Mouse (Mus musculus): ENCODE measurements around the gene Rbm4b. TPM values are rescaled to one million over a fixed set of nuclear protein-coding genes. Genes with fewer than 3 reads are reported as not detected.
A peak's percentile ranks its signal among the peaks of the same experiment; 100 is the strongest.
"Not testable (repeated sequence)": the region's sequence is repeated elsewhere in the genome, so short reads cannot be mapped to it uniquely, and the experiment has no call there.

Rbm4b gene
- polyA plus RNA-seq, 1 experiment: 7.6 TPM

- WGBS: 5% methylated on average over 9 of the region's 9 CpGs
Observed at GRCm38 (mm10) chr19:4756921-4757320, 624 bp downstream of the Rbm4b start.

GRCm38 (mm10) chr19:4760544-4760943, 4.2 kb downstream of the Rbm4b start:
- WGBS: 82% methylated on average over 8 of the region's 8 CpGs
- not testable (repeated sequence) for H3K4me1 ChIP-seq (ENCODE audit: control insufficient read depth, insufficient read depth, low read length); H3K4me3 ChIP-seq (replicated peaks; ENCODE audit: extremely low read depth, low read depth, low read length); DNase-seq

More at GRCm38 (mm10) chr19:4756921-4757320, 624 bp downstream of the Rbm4b start:
- DNase-seq: no peak
- Histone ChIP-seq H3K4me1 (ENCODE audit: control insufficient read depth, insufficient read depth, low read length) (no peaks in the 10 kb centered on the region; the same call in 1 of the 2 replicates), H3K4me3 (replicated peaks; ENCODE audit: extremely low read depth, low read depth, low read length) (peak overlapping the region; percentile 87)
- TF ChIP-seq CTCF (IDR thresholded peaks at IDR 0.05; ENCODE audit: insufficient read depth, low read length): no peak
- no peak for TF ChIP-seq POLR2A (IDR thresholded peaks at IDR 0.05; ENCODE audit: borderline replicate concordance, extremely low read depth, low read depth, low read length)

GRCm38 (mm10) chr19:4762876-4763275, 6.6 kb downstream of the Rbm4b start:
- WGBS: 51% methylated on average over 1 of the region's 1 CpGs

GRCm38 (mm10) chr19:4767507-4768148, 11.3 kb downstream of the Rbm4b start:
- TF ChIP-seq CTCF (IDR thresholded peaks at IDR 0.05; ENCODE audit: insufficient read depth, low read length): no peak
- DNase-seq: peak; percentile 1

More at GRCm38 (mm10) chr19:4762876-4763275, 6.6 kb downstream of the Rbm4b start:
- TF ChIP-seq POLR2A (IDR thresholded peaks at IDR 0.05; ENCODE audit: borderline replicate concordance, extremely low read depth, low read depth, low read length) (no peak), CTCF (IDR thresholded peaks at IDR 0.05; ENCODE audit: insufficient read depth, low read length) (peak; percentile 15; the same call in 1 of the 2 replicates)
- Histone ChIP-seq H3K4me1 (ENCODE audit: control insufficient read depth, insufficient read depth, low read length) (no peaks in the 10 kb centered on the region), H3K4me3 (replicated peaks; ENCODE audit: extremely low read depth, low read depth, low read length) (no peak overlapping the region)
- no peak for DNase-seq

DNA sequence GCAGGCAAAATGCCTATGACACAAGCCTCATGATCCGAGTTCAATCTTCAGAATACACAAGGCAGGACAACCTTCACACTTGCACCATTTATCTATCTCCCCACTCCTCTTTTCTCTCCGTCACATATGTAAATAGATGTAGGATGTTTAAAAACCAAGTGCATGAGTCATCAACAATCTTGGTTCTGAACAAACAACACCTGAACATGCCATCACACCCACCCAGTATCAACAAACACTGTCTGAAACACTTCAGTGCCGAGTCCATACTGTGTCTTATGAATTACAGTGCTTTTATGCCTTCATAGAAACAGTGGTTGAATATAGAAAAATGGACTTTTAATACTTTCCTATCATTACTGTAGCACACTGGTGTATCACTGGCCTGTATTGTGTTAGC, 16.5 kb downstream of the Rbm4b start:
- Histone ChIP-seq H3K4me3 (replicated peaks; ENCODE audit: extremely low read depth, low read depth, low read length) (no peak overlapping the region), H3K4me1 (ENCODE audit: control insufficient read depth, insufficient read depth, low read length) (0 out of 2 replicates have a peak, but pooled peaks cover 2% of the 10 kb centered on the region)
- no peak for DNase-seq
- WGBS: 41% methylated on average over 3 of the region's 3 CpGs
- no peak for TF ChIP-seq POLR2A (IDR thresholded peaks at IDR 0.05; ENCODE audit: borderline replicate concordance, extremely low read depth, low read depth, low read length)

More at GRCm38 (mm10) chr19:4767507-4768148, 11.3 kb downstream of the Rbm4b start:
- 75% methylated on average over 12 of the region's 12 CpGs for WGBS
- Histone ChIP-seq H3K4me1 (ENCODE audit: control insufficient read depth, insufficient read depth, low read length) (no peaks in the 10 kb centered on the region), H3K4me3 (replicated peaks; ENCODE audit: extremely low read depth, low read depth, low read length) (no peak overlapping the region)

DNA sequence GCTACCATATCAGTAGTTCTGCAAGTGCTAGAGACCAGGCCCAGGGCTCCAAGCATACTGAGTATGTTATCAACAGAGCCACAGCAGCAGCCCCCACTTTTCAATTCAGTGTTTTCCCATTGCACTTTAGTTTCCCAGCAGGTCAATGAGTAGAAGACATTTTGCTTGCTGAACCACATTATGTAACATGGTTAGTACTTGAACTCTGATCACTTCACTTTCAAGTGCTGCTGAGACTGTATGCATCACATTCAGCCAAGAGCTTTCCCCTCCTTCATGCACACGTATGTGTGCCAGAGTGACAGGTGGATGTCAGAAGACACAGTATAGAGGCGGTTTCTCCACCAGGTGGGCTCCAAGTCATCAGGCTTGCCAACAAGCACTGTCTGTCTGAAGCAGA, 26.6 kb downstream of the Rbm4b start:
- 64% methylated on average over 2 of the region's 2 CpGs for WGBS
- Histone ChIP-seq H3K4me3 (replicated peaks; ENCODE audit: extremely low read depth, low read depth, low read length) (no peak overlapping the region), H3K4me1 (ENCODE audit: control insufficient read depth, insufficient read depth, low read length) (no peaks in the 10 kb centered on the region; the same call in 1 of the 2 replicates)
- no peak for DNase-seq
- no peak for TF ChIP-seq CTCF (IDR thresholded peaks at IDR 0.05; ENCODE audit: insufficient read depth, low read length)
- TF ChIP-seq POLR2A (IDR thresholded peaks at IDR 0.05; ENCODE audit: borderline replicate concordance, extremely low read depth, low read depth, low read length): no peak

DNA sequence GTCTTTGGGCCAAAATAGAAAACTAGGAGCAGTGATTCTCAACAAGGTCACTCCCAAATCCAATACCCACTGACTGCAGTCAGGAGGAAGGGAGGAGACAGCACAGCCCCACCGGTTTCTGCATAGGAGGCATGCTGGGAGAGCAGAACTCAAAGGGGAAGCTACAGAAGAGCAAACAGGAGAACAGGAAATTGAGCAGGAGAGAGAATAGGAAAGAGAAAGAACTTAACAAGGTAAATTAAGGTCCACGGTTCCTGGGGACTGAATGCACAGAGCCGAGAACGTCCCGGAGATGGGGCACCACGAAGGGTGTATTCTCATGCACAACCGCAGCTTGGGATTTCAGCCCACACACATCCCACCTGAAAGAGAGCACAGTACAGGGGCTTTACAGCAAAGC, 28.9 kb downstream of the Rbm4b start:
- no peak overlapping the region for H3K4me3 ChIP-seq (replicated peaks; ENCODE audit: extremely low read depth, low read depth, low read length)
- 73% methylated on average over 7 of the region's 7 CpGs for WGBS
- TF ChIP-seq CTCF (IDR thresholded peaks at IDR 0.05; ENCODE audit: insufficient read depth, low read length) (no peak), POLR2A (IDR thresholded peaks at IDR 0.05; ENCODE audit: borderline replicate concordance, extremely low read depth, low read depth, low read length) (no peak)
- no peak for DNase-seq
- no peaks in the 10 kb centered on the region; the same call in none of the 2 replicates for H3K4me1 ChIP-seq (ENCODE audit: control insufficient read depth, insufficient read depth, low read length)

DNA sequence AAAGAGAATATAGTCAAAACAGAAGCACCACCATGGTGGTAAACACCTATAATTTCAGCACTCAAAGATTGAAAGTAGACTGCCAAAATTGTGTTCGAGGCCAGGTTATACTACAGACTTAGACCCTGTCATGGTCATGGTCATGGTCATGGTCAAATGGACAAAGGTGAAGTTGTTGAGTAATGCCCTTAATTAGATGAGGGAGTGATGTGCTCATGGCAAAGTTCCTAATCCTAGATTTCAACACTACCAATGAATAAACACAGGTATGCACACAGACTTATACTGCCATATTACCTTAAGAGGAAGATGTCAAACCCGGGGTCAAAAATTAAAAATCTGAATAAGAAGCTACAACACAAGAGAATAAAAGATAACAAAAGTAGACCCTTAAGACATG, 30.0 kb downstream of the Rbm4b start:
- TF ChIP-seq CTCF (IDR thresholded peaks at IDR 0.05; ENCODE audit: insufficient read depth, low read length) (no peak), POLR2A (IDR thresholded peaks at IDR 0.05; ENCODE audit: borderline replicate concordance, extremely low read depth, low read depth, low read length) (no peak)
- Histone ChIP-seq H3K4me3 (replicated peaks; ENCODE audit: extremely low read depth, low read depth, low read length) (no peak overlapping the region), H3K4me1 (ENCODE audit: control insufficient read depth, insufficient read depth, low read length) (no peaks in the 10 kb centered on the region; the same call in none of the 2 replicates)
- no peak for DNase-seq
- WGBS: 89% methylated on average over 2 of the region's 2 CpGs

DNA sequence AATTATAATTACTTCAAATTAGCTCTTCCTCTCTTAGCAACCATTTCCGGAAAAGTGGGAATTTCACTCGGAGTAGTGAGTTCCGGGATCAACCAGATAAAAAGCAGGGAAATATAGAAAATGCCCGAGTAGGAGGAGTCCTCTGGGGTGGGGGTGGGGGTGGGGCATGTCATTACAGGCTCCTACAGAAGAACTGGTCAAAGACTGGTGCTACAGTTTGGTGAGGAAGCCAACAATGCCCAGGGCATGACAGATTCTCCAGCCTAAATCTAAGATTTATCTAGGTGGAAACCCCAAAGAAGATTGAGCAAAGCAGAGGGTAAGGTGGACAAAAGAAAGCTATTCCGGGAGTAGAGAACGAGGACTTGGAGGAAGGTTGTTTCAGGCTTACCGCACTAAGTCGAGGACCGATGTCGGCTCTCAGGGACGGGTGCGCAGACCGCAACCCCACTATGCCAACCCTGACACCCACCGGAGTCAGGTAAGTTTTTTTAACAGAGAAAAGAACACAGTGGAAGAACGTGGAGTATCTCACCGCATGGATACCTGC, 37.1 kb downstream of the Rbm4b start:
- WGBS: under 1% methylated on average over 16 of the region's 16 CpGs
- DNase-seq: no peak
- TF ChIP-seq POLR2A (IDR thresholded peaks at IDR 0.05; ENCODE audit: borderline replicate concordance, extremely low read depth, low read depth, low read length): no peak
- no peak for TF ChIP-seq CTCF (IDR thresholded peaks at IDR 0.05; ENCODE audit: insufficient read depth, low read length)
- H3K4me3 ChIP-seq (replicated peaks; ENCODE audit: extremely low read depth, low read depth, low read length): peak overlapping the region; percentile 97
- peaks cover 2% of the 10 kb centered on the region for H3K4me1 ChIP-seq (ENCODE audit: control insufficient read depth, insufficient read depth, low read length)

DNA sequence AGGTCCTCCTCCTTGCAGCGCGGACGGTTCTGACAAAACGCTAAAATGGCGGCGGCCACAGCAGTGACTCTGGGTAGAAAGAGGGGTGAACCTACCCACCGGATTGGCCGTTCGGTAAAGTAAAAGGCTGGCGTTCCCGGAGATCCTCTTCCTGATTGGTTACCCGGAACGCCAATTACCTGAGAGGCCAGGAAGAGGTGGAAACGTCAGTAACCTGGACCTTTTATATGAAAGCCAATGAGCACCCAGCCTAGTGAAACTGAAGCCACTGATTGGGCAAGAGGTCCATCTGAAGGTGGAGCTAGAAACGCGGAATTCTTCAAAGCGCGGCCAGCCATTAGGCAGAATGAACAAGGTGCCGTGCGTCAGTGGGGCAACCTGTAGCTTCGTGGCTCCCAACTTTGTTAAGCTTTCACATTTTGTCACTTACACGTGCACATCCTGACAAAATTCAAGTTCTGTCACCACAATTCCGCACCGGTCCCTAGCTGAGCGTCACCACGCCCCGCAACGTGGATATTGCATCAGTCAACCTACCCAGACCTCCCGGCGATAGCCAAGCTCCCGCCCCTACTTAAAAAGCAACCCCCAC, 37.6 kb downstream of the Rbm4b start, which contains the start of gene Rbm4:
TSS of gene Rbm4 (minus strand) at position 71 of the 592 bp plus-strand sequence.
- under 1% methylated on average over 31 of the region's 31 CpGs for WGBS
- Histone ChIP-seq H3K4me1 (ENCODE audit: control insufficient read depth, insufficient read depth, low read length) (peaks cover 2% of the 10 kb centered on the region), H3K4me3 (replicated peaks; ENCODE audit: extremely low read depth, low read depth, low read length) (peak within 1 kb of the TSS; percentile 97)
- DNase-seq: peak; percentile 94
- TF ChIP-seq CTCF (IDR thresholded peaks at IDR 0.05; ENCODE audit: insufficient read depth, low read length): no peak
- peak; percentile 81; the same call in 1 of the 2 replicates for TF ChIP-seq POLR2A (IDR thresholded peaks at IDR 0.05; ENCODE audit: borderline replicate concordance, extremely low read depth, low read depth, low read length)
